Mouse (Mus musculus) bone marrow, adult 2 months (tissue): ENCODE measurements at regions not wholly inside any gene's neighbourhood (a gene's known extent, or its start where the extent isn't known, plus 50 kb on each side); places are given as distances from the start of the nearest gene placed in this dataset.

Source experiments
- H3K27ac ChIP-seq: fragments of 200-500 bp; 2 replicates; pipeline ENCODE4 v1.5.1; 2012; ENCODE audit warnings: low read depth, mild to moderate bottlenecking, control low read depth, inconsistent platforms, low read length; ENCODE audit not compliant: control insufficient read depth, poor library complexity, insufficient read depth
- H3K4me1 ChIP-seq: fragments of 200-500 bp; 2 replicates; pipeline ENCODE4 v1.6.1; 2011; ENCODE audit warnings: low read length; ENCODE audit not compliant: control insufficient read depth, insufficient read depth
- H3K4me3 ChIP-seq: fragments of 200-500 bp; replicated peaks from 2 replicates; pipeline ENCODE3; 2011; ENCODE audit warnings: mild to moderate bottlenecking, low read depth, low read length, control low read depth; ENCODE audit not compliant: control insufficient read depth
- CTCF ChIP-seq: fragments of 200-500 bp; IDR thresholded peaks from 2 replicates; pipeline ENCODE4 v1.5.1; 2011; ENCODE audit warnings: low read length, control low read depth; ENCODE audit not compliant: control insufficient read depth, insufficient read depth
- POLR2A ChIP-seq: fragments of 200-500 bp; IDR thresholded peaks from 2 replicates; pipeline ENCODE4 v1.6.1; 2011; ENCODE audit warnings: low read depth, mild to moderate bottlenecking, control low read depth, low read length, borderline replicate concordance; ENCODE audit not compliant: control insufficient read depth
- WGBS: fragments of 180-500 bp; shearing (Covaris S2); methylation state at CpG from one replicate; pipeline ENCODE4 v1.1.7; 2018; 5-methylcytosine and 5-hydroxymethylcytosine counted together

GRCm38 (mm10) chr15:103102068-103102840 is 64.6 kb downstream of the Smug1 start:
- TF ChIP-seq POLR2A (no peak), CTCF (no peak)
- WGBS = 3% methylated on average over 46 of the region's 46 CpGs
- H3K4me1 ChIP-seq = no peaks in the 10 kb centered on the region
- no peak overlapping the region for H3K27ac ChIP-seq
- H3K4me3 ChIP-seq = no peak overlapping the region

- H3K4me1 ChIP-seq = no peaks in the 10 kb centered on the region
- 68% methylated on average over 4 of the region's 4 CpGs for WGBS
- no peak overlapping the region for H3K4me3 ChIP-seq
- TF ChIP-seq CTCF = no peak
- no peak for TF ChIP-seq POLR2A
- H3K27ac ChIP-seq = no peak overlapping the region
Measured at GRCm38 (mm10) chr15:103100121-103100520, 66.8 kb downstream of the Smug1 start.

- H3K4me1 ChIP-seq = no peaks in the 10 kb centered on the region
- H3K27ac ChIP-seq = no peak overlapping the region
- H3K4me3 ChIP-seq = no peak overlapping the region
- TF ChIP-seq POLR2A (no peak), CTCF (no peak)
- 73% methylated on average over 7 of the region's 7 CpGs for WGBS
Measured at GRCm38 (mm10) chr15:103094457-103094856, 72.4 kb downstream of the Smug1 start.

GRCm38 (mm10) chr15:103093655-103094054 is 73.2 kb downstream of the Smug1 start:
- Histone ChIP-seq H3K27ac (no peak overlapping the region), H3K4me3 (no peak overlapping the region), H3K4me1 (no peaks in the 10 kb centered on the region)
- TF ChIP-seq CTCF (no peak), POLR2A (no peak)
- WGBS = 66% methylated on average over 12 of the region's 12 CpGs

DNA sequence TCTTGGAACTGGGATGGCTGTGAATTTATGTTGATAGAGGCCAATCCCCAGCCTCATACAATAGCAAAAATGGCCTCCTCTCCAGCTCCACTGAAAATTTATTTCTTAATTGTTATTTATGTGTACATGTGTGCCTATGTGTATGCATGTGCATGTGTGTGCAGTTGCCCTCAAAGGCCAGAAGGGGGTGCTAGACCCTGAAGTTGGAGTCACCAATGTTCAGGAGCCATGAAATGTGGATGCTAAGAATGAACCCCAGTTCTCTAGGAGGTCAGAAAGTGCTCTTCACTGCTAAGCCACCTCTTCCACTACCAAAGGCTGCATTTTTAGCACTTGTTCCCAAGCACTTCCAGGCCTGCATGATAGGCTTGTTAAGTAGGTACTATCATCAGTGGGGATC is 73.8 kb downstream of the Hoxc4 start:
- no peaks in the 10 kb centered on the region for H3K4me1 ChIP-seq
- H3K27ac ChIP-seq = no peak overlapping the region
- H3K4me3 ChIP-seq = no peak overlapping the region
- TF ChIP-seq POLR2A = no peak
- peak; percentile 31; the same call in 1 of the 2 replicates for TF ChIP-seq CTCF

DNA sequence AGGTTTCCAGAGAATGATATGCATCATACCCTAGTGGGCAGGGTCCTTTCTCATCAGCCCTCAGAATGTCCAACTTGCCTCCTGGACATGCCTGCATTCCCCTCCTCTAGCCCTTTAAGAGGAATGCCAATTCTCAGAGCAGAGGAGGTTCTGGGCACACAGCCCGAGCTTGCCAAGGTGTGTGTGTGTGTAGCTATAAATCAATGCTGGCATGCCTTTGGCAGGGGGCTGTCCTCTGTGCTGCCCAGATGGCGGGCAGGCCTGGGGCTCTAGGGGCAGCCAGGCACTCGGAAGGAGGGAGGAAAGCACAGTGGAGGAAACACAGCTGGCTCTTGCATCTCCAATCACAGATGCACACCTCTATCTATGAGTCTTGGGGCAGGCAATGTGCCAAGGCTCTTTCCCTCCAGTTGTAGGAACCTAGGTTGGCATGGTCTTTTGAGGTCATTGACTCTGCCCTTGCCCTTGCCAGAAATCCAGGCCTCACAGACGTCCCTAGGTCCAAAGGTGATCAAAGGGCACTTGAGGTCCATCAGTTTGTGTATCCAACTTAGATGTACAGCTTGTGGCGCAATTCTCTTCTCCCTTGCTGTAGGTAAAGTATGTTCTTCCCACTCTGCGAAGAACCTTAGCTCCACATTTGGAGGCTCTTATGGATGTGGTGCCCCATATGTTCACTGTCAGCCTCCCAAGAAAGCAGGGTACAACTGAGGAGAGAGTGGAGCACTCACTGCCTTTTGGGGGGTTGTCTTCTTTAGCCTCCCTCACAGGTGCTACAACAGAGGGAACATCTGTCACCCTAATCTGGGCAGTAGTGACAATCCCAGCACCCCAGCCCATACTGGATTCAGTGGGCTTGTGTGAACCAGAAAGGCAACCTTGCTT is 71.8 kb downstream of the Hoxc4 start:
- no peak overlapping the region for H3K4me3 ChIP-seq
- no peaks in the 10 kb centered on the region for H3K4me1 ChIP-seq
- no peak for TF ChIP-seq CTCF
- TF ChIP-seq POLR2A = no peak
- H3K27ac ChIP-seq = no peak overlapping the region
- WGBS = 54% methylated on average over 6 of the region's 6 CpGs

GRCm38 (mm10) chr15:103089852-103090251 is 71.1 kb downstream of the Hoxc4 start:
- H3K27ac ChIP-seq = no peak overlapping the region
- no peaks in the 10 kb centered on the region for H3K4me1 ChIP-seq
- WGBS = 40% methylated on average over 1 of the region's 1 CpGs

DNA sequence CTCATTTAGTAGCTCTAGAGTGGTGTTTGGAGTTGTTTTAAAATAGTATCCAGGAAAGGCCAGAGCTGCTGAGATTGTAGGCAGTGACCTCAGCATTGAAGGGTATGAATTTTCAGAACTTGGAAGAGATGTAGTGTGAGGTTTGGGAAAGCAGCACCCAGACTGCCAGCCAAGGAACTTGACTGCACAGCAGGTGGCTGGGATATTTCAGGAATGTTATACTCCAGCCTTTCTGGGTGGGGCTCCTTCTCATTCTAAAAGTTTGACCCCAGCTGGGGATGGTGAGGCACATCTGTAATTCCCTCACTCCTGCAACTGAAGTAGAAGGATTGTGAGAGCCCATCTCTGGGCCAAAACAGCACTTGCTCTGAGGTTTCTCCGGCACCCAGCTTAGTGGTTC is 70.7 kb downstream of the Hoxc4 start:
- Histone ChIP-seq H3K4me3 (no peak overlapping the region), H3K4me1 (no peaks in the 10 kb centered on the region), H3K27ac (no peak overlapping the region)
- TF ChIP-seq POLR2A (no peak), CTCF (no peak)
- WGBS = 79% methylated on average over 1 of the region's 1 CpGs

More at GRCm38 (mm10) chr15:103089852-103090251, 71.1 kb downstream of the Hoxc4 start:
- TF ChIP-seq CTCF = no peak
- no peak for TF ChIP-seq POLR2A
- H3K4me3 ChIP-seq = no peak overlapping the region
